Mouse (Mus musculus): ENCODE measurements around the gene Itfg2. TPM values are rescaled to one million over a fixed set of nuclear protein-coding genes. Genes with fewer than 3 reads are reported as not detected.

Gene Itfg2
- total and polyA plus RNA-seq, 3 experiments = 8.0 to 45.1 (median 17.9) TPM

DNA sequence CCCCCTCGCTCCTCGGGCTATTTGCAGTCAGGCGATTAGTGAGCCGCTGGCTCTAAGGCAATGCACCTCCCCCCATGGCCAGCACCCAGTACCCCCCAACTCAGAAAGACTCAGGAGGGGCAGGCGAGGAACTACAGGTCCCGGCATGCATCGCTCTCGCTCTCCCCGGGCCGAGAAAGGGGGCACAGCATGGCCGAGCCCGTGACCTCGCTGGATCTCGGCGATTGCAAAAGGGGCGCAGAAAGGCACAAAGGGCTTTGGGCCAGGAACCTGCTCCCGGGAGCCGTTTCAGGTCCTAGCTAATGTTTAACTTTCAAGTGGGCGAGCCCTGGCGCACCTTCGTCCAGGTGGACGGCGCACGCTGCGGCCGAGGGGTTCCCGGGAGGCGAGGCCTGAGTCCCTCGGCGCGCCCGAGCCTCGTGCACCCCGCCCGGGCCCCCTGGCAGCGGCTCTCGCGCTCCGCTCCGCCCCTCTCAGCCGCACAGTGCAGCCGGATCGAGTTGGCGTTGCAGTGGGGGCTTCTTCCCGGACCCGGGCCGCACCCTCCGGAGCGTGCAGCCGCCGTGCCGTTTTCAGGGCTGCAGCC, 13.1 kb upstream of the Itfg2 start:
- Histone ChIP-seq H3K4me3 (replicated peaks in 1 of 3; ENCODE audit: low read depth in 2 of 3, low read length in 2 of 3, poor library complexity in 1 of 3) (peak overlapping the region; percentile 86 to 100 (median 99)), H3K9ac (ENCODE audit: insufficient read depth, low read depth) (peak overlapping the region; percentile 87), H3K36me3 (replicated peaks in 1 of 2; ENCODE audit: control insufficient read depth in 1 of 2, insufficient read depth in 1 of 2, low read length in 1 of 2) (peaks cover 36 to 40% of the 10 kb centered on the region in 2 experiments), H3K27me3 (replicated peaks) (no peaks in the 10 kb centered on the region), H3K4me2 (ENCODE audit: insufficient read depth, low read depth, poor library complexity, severe bottlenecking) (peak overlapping the region; percentile 89), H3K79me2 (replicated peaks; ENCODE audit: control insufficient read depth, extremely low read depth, insufficient read depth, poor library complexity, severe bottlenecking) (peaks cover 27% of the 10 kb centered on the region), H3K9me3 (replicated peaks; ENCODE audit: low read length) (no peaks in the 10 kb centered on the region), H3K4me1 (ENCODE audit: control insufficient read depth in 1 of 2, insufficient read depth in 2 of 2) (peaks cover 5 to 18% of the 10 kb centered on the region in 2 experiments; a peak in 3 of 4 replicates), H3K27ac (ENCODE audit: insufficient read depth, low read depth) (peak overlapping the region; percentile 39)
- in situ Hi-C loops (cut with MboI; ENCODE audit: low pct_ligation_motif_present, low pct_unique_long_range_greater_than_20kb, low sequenced_read_pairs) = no loop called here
- dilution Hi-C loops (cut with MboI; ENCODE audit: extremely low pct_ligation_motif_present, extremely low pct_unique_long_range_greater_than_20kb, low sequenced_read_pairs) = no loop called here
- TF ChIP-seq ETS1 (conservative IDR thresholded peaks at IDR 0.05; ENCODE audit: low read depth, low read length) (no peak), MAX (IDR thresholded peaks at IDR 0.05; ENCODE audit: low read length) (peak; percentile 27; the same call in 1 of the 2 replicates), HCFC1 (IDR thresholded peaks at IDR 0.05; ENCODE audit: low read depth, low read length) (peak; percentile 84), MXI1 (IDR thresholded peaks at IDR 0.05; ENCODE audit: low read depth, low read length) (peak; percentile 50), POLR2A (IDR thresholded peaks at IDR 0.05; ENCODE audit: low read depth, low read length) (peak; percentile 33; the same call in 1 of the 2 replicates), BHLHE40 (IDR thresholded peaks at IDR 0.05; ENCODE audit: low read depth, low read length) (no peak; the same call in 1 of the 2 replicates), SIN3A (IDR thresholded peaks at IDR 0.05; ENCODE audit: low read length) (peak; percentile 68), UBTF (IDR thresholded peaks at IDR 0.05; ENCODE audit: low read depth, low read length) (0 out of 2 replicates have a peak, but pooled peaks have one; percentile 9)
- DNase-seq (ENCODE audit: extremely low read depth) = no peak

DNA sequence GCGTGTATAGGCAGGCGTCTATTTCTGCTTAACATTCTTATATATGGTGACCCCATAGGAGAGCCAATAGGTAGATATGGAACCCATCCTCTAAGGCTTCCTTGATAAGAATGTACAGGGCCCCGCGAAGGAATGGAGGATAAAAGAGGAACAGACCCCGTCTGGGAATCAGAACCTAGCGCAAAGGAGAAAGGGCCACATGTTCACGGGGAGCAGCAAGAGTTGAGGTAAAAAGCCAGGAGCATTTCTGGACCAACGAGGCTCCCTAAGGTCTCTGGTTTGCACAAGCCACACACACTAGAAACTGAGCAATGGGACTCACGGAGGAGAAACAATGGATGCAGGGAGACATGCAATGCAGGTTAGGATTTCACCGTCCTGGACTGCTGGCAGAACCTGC, 12.6 kb upstream of the Itfg2 start:
- peak overlapping the region; percentile 86 to 100 (median 99) for H3K4me3 ChIP-seq (replicated peaks in 1 of 3; ENCODE audit: low read depth in 2 of 3, low read length in 2 of 3, poor library complexity in 1 of 3)
- peak overlapping the region; percentile 87 for H3K9ac ChIP-seq (ENCODE audit: insufficient read depth, low read depth)
- TF ChIP-seq CTCF (conservative IDR thresholded peaks at IDR 0.05 in 1 of 2, IDR thresholded peaks at IDR 0.05 in 1 of 2; ENCODE audit: low read depth in 2 of 2, low read length in 2 of 2) (no peak), MEF2A (IDR thresholded peaks at IDR 0.05; ENCODE audit: borderline replicate concordance, low read depth, low read length) (no peak), BHLHE40 (IDR thresholded peaks at IDR 0.05; ENCODE audit: low read depth, low read length) (no peak), TBP (conservative IDR thresholded peaks at IDR 0.05; ENCODE audit: low read depth, low read length) (no peak), USF1 (IDR thresholded peaks at IDR 0.05; ENCODE audit: low read depth, low read length) (no peak), UBTF (IDR thresholded peaks at IDR 0.05; ENCODE audit: low read depth, low read length) (no peak), KAT2A (IDR thresholded peaks at IDR 0.05; ENCODE audit: insufficient replicate concordance, low read length) (no peak), MAZ (IDR thresholded peaks at IDR 0.05; ENCODE audit: low read depth, low read length) (no peak), JUND (conservative IDR thresholded peaks at IDR 0.05; ENCODE audit: low read depth, low read length) (no peak), TCF12 (IDR thresholded peaks at IDR 0.05; ENCODE audit: low read depth, low read length) (no peak), IRF4 (IDR thresholded peaks at IDR 0.05; ENCODE audit: low read depth, low read length) (no peak), ETS1 (conservative IDR thresholded peaks at IDR 0.05; ENCODE audit: low read depth, low read length) (no peak), CHD1 (IDR thresholded peaks at IDR 0.05; ENCODE audit: low read depth, low read length) (no peak), MXI1 (IDR thresholded peaks at IDR 0.05; ENCODE audit: low read depth, low read length) (no peak), PAX5 (IDR thresholded peaks at IDR 0.05; ENCODE audit: low read length) (no peak), ZC3H11A (IDR thresholded peaks at IDR 0.05; ENCODE audit: low read depth, low read length) (no peak), JUN (IDR thresholded peaks at IDR 0.05; ENCODE audit: insufficient read depth, low read depth, low read length) (no peak), SIN3A (IDR thresholded peaks at IDR 0.05; ENCODE audit: low read length) (no peak)
- H3K4me2 ChIP-seq (ENCODE audit: insufficient read depth, low read depth, poor library complexity, severe bottlenecking) = peak overlapping the region; percentile 89
- peaks cover 5 to 18% of the 10 kb centered on the region in 2 experiments; a peak in 3 of 4 replicates for H3K4me1 ChIP-seq (ENCODE audit: control insufficient read depth in 1 of 2, insufficient read depth in 2 of 2)
- peaks cover 27% of the 10 kb centered on the region for H3K79me2 ChIP-seq (replicated peaks; ENCODE audit: control insufficient read depth, extremely low read depth, insufficient read depth, poor library complexity, severe bottlenecking)
- H3K9me3 ChIP-seq (replicated peaks; ENCODE audit: low read length) = no peaks in the 10 kb centered on the region
- dilution Hi-C loops (cut with MboI; ENCODE audit: extremely low pct_ligation_motif_present, extremely low pct_unique_long_range_greater_than_20kb, low sequenced_read_pairs) (no loop called here), in situ Hi-C loops (cut with MboI; ENCODE audit: low pct_ligation_motif_present, low pct_unique_long_range_greater_than_20kb, low sequenced_read_pairs) (no loop called here)
- H3K36me3 ChIP-seq (replicated peaks in 1 of 2; ENCODE audit: control insufficient read depth in 1 of 2, insufficient read depth in 1 of 2, low read length in 1 of 2) = peaks cover 41 to 46% of the 10 kb centered on the region in 2 experiments
- H3K27me3 ChIP-seq (replicated peaks) = no peaks in the 10 kb centered on the region
- no peak for DNase-seq (ENCODE audit: extremely low read depth)
- H3K27ac ChIP-seq (ENCODE audit: insufficient read depth, low read depth) = no peak overlapping the region
